Mouse (Mus musculus) ES-Bruce4 (cell line): ENCODE data around the gene Cmklr1. TPM values are rescaled to one million over a fixed set of nuclear protein-coding genes. Genes with fewer than 3 reads are reported as not detected.

Experiments used
- H3K27ac ChIP-seq: 2 replicates; pipeline ENCODE4 v1.5.1; 2012; ENCODE audit warnings: low read length, inconsistent platforms; ENCODE audit not compliant: insufficient read depth
- H3K27me3 ChIP-seq: 2 replicates; pipeline ENCODE4 v1.6.1; 2012; ENCODE audit warnings: mild to moderate bottlenecking, low read length, inconsistent platforms; ENCODE audit not compliant: control insufficient read depth, poor library complexity, insufficient read depth, severe bottlenecking
- H3K36me3 ChIP-seq: 2 replicates; pipeline ENCODE4 v1.6.1; 2012; ENCODE audit warnings: inconsistent platforms, mild to moderate bottlenecking, low read length, moderate library complexity; ENCODE audit not compliant: control insufficient read depth, poor library complexity, insufficient read depth, severe bottlenecking
- H3K4me1 ChIP-seq: one replicate; pipeline ENCODE4 v1.8.1; 2011; ENCODE audit warnings: low read length; ENCODE audit not compliant: control insufficient read depth, insufficient read depth
- H3K4me3 ChIP-seq: 2 replicates; pipeline ENCODE4 v1.5.1; 2011; ENCODE audit warnings: low read depth, mild to moderate bottlenecking, low read length
- H3K9ac ChIP-seq: 2 replicates; pipeline ENCODE4 v1.6.1; 2012; ENCODE audit warnings: low read depth, mild to moderate bottlenecking, inconsistent platforms; ENCODE audit not compliant: poor library complexity, severe bottlenecking
- H3K9me3 ChIP-seq: replicated peaks from 2 replicates; pipeline ENCODE4 v1.6.1; 2012; ENCODE audit warnings: mild to moderate bottlenecking, low read length, inconsistent platforms; ENCODE audit not compliant: control insufficient read depth, poor library complexity, insufficient read depth, severe bottlenecking
- CTCF ChIP-seq: IDR thresholded peaks from one replicate; pipeline ENCODE4 v1.8.1; 2011; ENCODE audit warnings: low read depth, low read length
- EP300 ChIP-seq: IDR thresholded peaks from 2 replicates; pipeline ENCODE4 v1.6.1; 2011; ENCODE audit warnings: low read depth, low read length; ENCODE audit not compliant: insufficient read depth
- POLR2A ChIP-seq: IDR thresholded peaks from one replicate; pipeline ENCODE4 v1.8.1; 2011; ENCODE audit warnings: low read length; ENCODE audit not compliant: insufficient read depth
- polyA plus RNA-seq: library from polyadenylated mRNA; stranded (reverse); fragments of >200 nt; gene quantifications from 2 replicates; pipeline ENCODE4 v1.2.4, GENCODE M21; 2011; ENCODE audit warnings: low read depth; ENCODE audit not compliant: missing spikeins, insufficient read depth, insufficient read length

Gene Cmklr1
- polyA plus RNA-seq, 1 experiment = 2.1 TPM

- no peak for TF ChIP-seq POLR2A
- no peak for TF ChIP-seq EP300
- TF ChIP-seq CTCF = no peak
- no peaks in the 10 kb centered on the region for H3K4me1 ChIP-seq
- no peak overlapping the region for H3K27ac ChIP-seq
- H3K36me3 ChIP-seq = no peaks in the 10 kb centered on the region
- H3K27me3 ChIP-seq = no peaks in the 10 kb centered on the region
- H3K9ac ChIP-seq = no peak overlapping the region
- no peak overlapping the region for H3K4me3 ChIP-seq
- no peaks in the 10 kb centered on the region for H3K9me3 ChIP-seq
These were observed 12.2 kb downstream of the Cmklr1 start for GRCm38 (mm10) chr5:113638055-113638454.

GRCm38 (mm10) chr5:113637631-113638030 lies 12.6 kb downstream of the Cmklr1 start:
- TF ChIP-seq EP300 = no peak
- no peak for TF ChIP-seq CTCF
- no peak for TF ChIP-seq POLR2A
- no peak overlapping the region for H3K9ac ChIP-seq
- H3K36me3 ChIP-seq = no peaks in the 10 kb centered on the region
- no peaks in the 10 kb centered on the region for H3K4me1 ChIP-seq
- no peak overlapping the region for H3K4me3 ChIP-seq
- no peak overlapping the region for H3K27ac ChIP-seq
- H3K27me3 ChIP-seq = no peaks in the 10 kb centered on the region
- H3K9me3 ChIP-seq = no peaks in the 10 kb centered on the region

- no peak for TF ChIP-seq CTCF
- TF ChIP-seq POLR2A = no peak
- no peak for TF ChIP-seq EP300
- no peak overlapping the region for H3K4me3 ChIP-seq
- H3K4me1 ChIP-seq = peaks cover 3% of the 10 kb centered on the region
- no peak overlapping the region for H3K27ac ChIP-seq
- no peaks in the 10 kb centered on the region for H3K27me3 ChIP-seq
- no peaks in the 10 kb centered on the region for H3K9me3 ChIP-seq
- no peaks in the 10 kb centered on the region for H3K36me3 ChIP-seq
- H3K9ac ChIP-seq = no peak overlapping the region
These were observed 14.2 kb downstream of the Cmklr1 start for GRCm38 (mm10) chr5:113635861-113636565.

- no peak overlapping the region for H3K9ac ChIP-seq
- no peak overlapping the region for H3K4me3 ChIP-seq
- H3K4me1 ChIP-seq = peaks cover 5% of the 10 kb centered on the region
- no peaks in the 10 kb centered on the region for H3K27me3 ChIP-seq
- no peaks in the 10 kb centered on the region for H3K36me3 ChIP-seq
- no peak overlapping the region for H3K27ac ChIP-seq
- no peak for TF ChIP-seq EP300
- TF ChIP-seq POLR2A = no peak
- no peak for TF ChIP-seq CTCF
- H3K9me3 ChIP-seq = no peaks in the 10 kb centered on the region
These were observed 15.2 kb downstream of the Cmklr1 start for GRCm38 (mm10) chr5:113634887-113635610.

GRCm38 (mm10) chr5:113634024-113634651 lies 16.1 kb downstream of the Cmklr1 start:
- no peaks in the 10 kb centered on the region for H3K27me3 ChIP-seq
- TF ChIP-seq EP300 = no peak
- H3K9ac ChIP-seq = no peak overlapping the region
- no peak overlapping the region for H3K4me3 ChIP-seq
- H3K4me1 ChIP-seq = peaks cover 5% of the 10 kb centered on the region
- no peaks in the 10 kb centered on the region for H3K36me3 ChIP-seq
- H3K27ac ChIP-seq = no peak overlapping the region
- no peaks in the 10 kb centered on the region for H3K9me3 ChIP-seq
